Mouse (Mus musculus) spleen, adult 2 months (tissue): ENCODE data around the gene Irx5. TPM values are rescaled to one million over a fixed set of nuclear protein-coding genes. Genes with fewer than 3 reads are reported as not detected.

Source experiments
- DNase-seq, 2 experiments: peaks; one replicate each; pipeline versions ENCODE4 v3.0.0 to v3.0.0-alpha.2; 2012 to 2021; ENCODE audit warnings: low spot score in 2 of 2, low read depth in 1 of 2
- H3K27ac ChIP-seq: fragments of 200-500 bp; 2 replicates; pipeline ENCODE4 v1.5.1; 2012; ENCODE audit warnings: low read length, inconsistent platforms; ENCODE audit not compliant: insufficient read depth
- H3K27me3 ChIP-seq: fragments of 200-500 bp; 2 replicates; pipeline ENCODE4 v1.6.1; 2012; ENCODE audit warnings: mild to moderate bottlenecking, moderate library complexity, low read length, inconsistent platforms; ENCODE audit not compliant: control insufficient read depth, insufficient read depth
- H3K36me3 ChIP-seq: fragments of 200-500 bp; 2 replicates; pipeline ENCODE4 v1.6.1; 2012; ENCODE audit warnings: mild to moderate bottlenecking, low read length, inconsistent platforms; ENCODE audit not compliant: control insufficient read depth, insufficient read depth
- H3K4me1 ChIP-seq: fragments of 200-500 bp; 2 replicates; pipeline ENCODE4 v1.6.1; 2011; ENCODE audit warnings: inconsistent platforms; ENCODE audit not compliant: control insufficient read depth, insufficient read depth, insufficient read length
- H3K4me3 ChIP-seq: fragments of 200-500 bp; 2 replicates; pipeline ENCODE4 v1.5.1; 2011; ENCODE audit warnings: mild to moderate bottlenecking, inconsistent platforms; ENCODE audit not compliant: insufficient read depth, insufficient read length; ENCODE audit errors: extremely low read depth
- CTCF ChIP-seq: fragments of 200-500 bp; IDR thresholded peaks from 2 replicates; pipeline ENCODE4 v1.5.1; 2011; ENCODE audit warnings: mild to moderate bottlenecking, inconsistent platforms; ENCODE audit not compliant: insufficient read depth, insufficient read length, insufficient replicate concordance; ENCODE audit errors: extremely low read depth
- POLR2A ChIP-seq: fragments of 200-500 bp; IDR thresholded peaks from 2 replicates; pipeline ENCODE4 v1.6.1; 2011; ENCODE audit warnings: low read depth, low read length, inconsistent platforms
- WGBS: fragments of 180-500 bp; shearing (Covaris S2); methylation state at CpG from one replicate; pipeline ENCODE4 v1.1.7; 2018; 5-methylcytosine and 5-hydroxymethylcytosine counted together
- polyA plus RNA-seq: library from polyadenylated mRNA; depleted of rRNA; stranded (reverse); fragments of >200 nt; gene quantifications from 2 replicates; pipeline ENCODE4 v1.2.3, GENCODE M21; 2012

Irx5 gene
- polyA plus RNA-seq, 1 experiment, result 0.02 TPM

DNA sequence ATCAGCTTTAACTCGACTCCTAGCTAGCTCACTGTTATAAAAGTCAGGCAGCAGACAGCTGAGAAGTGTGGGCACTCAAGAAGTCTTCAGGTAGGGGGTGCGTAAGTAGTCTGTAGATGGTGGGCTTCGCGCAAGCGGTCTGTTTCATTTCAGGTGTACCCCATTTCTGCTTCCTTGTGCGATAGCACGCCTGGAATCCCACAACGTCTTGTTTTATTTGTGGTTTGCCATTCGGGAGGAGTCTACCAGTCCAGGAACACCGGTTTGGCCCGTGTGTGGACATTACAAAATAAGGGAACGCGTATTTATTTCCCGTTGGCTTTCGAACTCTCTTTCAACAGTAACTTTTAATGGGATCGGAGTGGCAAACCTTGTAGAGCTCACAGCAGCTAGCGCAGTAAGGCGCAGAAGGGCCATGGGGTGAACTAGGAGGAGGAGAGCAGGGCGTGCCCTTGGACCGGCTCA, 7.4 kb downstream of the Irx5 start:
- DNase-seq, result no peak
- H3K27ac ChIP-seq, result no peak overlapping the region
- TF ChIP-seq POLR2A (no peak), CTCF (no peak)
- peaks cover 6% of the 10 kb centered on the region; the same call in 1 of the 2 replicates for H3K4me1 ChIP-seq
- WGBS, result 17% methylated on average over 20 of the region's 20 CpGs
- H3K36me3 ChIP-seq, result no peaks in the 10 kb centered on the region
- peaks cover 43% of the 10 kb centered on the region for H3K27me3 ChIP-seq
- H3K4me3 ChIP-seq, result no peak overlapping the region

DNA sequence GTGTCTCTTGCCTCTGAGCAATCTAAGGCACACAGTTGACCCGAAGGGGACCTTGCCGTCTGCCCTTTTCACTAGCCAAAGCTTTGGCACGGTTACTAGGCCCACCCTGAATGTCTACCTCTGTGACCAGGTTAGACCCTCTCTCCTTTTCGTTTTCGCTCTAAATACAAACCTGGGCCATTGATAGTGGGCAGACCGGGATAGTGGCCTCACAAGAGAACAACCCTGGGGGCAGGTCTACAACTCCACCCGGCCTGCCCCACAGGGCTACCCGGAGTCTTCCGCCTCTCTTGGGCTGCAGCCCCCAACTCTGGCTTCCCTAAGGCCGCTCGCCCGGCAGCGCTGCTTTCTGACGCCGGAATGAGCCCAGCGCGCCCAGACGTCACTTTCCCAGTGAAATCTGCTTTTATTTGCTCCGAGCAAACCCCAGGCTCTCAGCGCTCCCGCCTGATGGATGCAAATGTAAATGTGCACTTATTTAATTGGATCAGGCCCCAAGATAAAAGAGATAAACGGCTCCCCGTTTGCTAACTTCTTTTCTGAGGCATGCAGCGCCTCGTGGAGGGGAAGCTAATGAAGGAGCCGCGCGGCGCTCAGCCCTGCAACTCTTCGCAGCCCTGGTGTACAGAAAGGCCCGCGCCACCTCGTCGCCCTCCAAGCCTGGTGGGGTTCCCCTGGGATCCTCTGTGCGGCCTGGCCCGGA, 8.0 kb downstream of the Irx5 start:
- Histone ChIP-seq H3K4me3 (no peak overlapping the region), H3K27ac (no peak overlapping the region), H3K36me3 (no peaks in the 10 kb centered on the region), H3K27me3 (peaks cover 37% of the 10 kb centered on the region), H3K4me1 (peaks cover under 1% of the 10 kb centered on the region; the same call in 1 of the 2 replicates)
- no peak for DNase-seq
- 5% methylated on average over 36 of the region's 36 CpGs for WGBS
- TF ChIP-seq CTCF (no peak), POLR2A (no peak)

DNA sequence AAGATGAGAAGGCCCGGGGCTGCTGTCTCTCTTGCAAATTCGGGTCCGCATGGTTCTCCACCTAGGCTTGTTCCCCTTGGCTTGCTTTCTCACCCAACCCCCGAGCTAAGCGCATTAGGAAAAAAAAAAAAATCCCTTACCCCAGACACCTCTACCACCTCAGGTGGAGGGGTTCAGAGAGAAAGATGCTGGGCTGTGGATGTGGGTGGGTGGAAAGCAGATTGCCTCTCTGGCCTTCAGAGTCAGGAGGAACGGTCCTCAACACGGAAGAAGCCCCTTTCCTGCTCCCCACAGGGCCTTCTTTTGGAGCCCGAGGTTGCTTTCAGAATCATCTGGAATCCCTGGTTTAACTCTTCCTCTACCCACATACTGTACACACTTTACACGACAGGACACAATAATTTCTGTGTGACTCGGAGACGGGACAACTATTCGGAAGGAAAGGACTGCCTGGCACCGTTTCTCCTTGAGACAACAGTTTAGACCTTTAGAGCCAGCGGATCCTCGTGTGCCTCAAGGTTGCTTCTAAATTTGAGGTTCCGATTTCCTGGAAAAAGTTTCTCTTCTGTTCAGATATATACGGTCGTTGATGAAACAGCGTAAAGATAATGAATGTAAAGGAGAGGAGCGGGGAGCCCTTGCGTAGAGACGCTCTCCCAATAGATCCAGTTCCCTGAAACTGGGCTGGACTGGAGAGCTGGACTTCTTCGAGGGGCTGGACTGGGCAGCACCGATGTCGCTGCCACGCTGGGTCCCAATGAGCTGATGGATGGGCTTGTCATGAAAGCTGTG, 8.7 kb downstream of the Irx5 start:
- DNase-seq, result no peak
- 14% methylated on average over 26 of the region's 26 CpGs for WGBS
- Histone ChIP-seq H3K4me3 (no peak overlapping the region), H3K4me1 (no peaks in the 10 kb centered on the region), H3K27ac (no peak overlapping the region), H3K27me3 (peaks cover 35% of the 10 kb centered on the region), H3K36me3 (no peaks in the 10 kb centered on the region)
- TF ChIP-seq POLR2A (no peak), CTCF (no peak)

DNA sequence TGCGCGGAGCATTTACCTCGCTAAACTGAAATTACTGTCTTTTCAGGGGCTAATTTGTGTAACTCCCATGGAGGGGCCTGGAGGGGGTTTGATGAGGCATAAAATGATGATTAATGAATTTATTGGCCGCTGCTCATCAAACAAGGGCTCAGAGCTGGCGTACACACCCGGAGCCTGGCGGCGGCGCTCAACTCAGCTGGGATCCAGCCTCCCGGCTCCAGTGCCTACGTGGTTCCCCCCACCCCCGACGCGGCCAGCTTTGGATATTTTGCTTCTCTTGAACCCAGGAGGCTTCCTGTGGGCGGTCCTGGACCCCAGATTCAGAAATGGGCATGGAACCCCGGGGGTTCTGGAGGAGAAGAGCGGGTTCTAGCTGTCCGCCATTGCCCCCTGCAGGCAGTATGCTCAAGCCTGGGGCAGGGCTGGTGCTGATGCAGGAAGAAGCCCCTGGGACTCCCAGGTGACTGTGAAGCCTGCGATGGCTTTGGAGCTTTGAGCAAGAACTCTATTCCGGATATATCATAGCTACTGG, 9.4 kb downstream of the Irx5 start:
- WGBS, result 13% methylated on average over 20 of the region's 20 CpGs
- peaks cover 34% of the 10 kb centered on the region for H3K27me3 ChIP-seq

DNA sequence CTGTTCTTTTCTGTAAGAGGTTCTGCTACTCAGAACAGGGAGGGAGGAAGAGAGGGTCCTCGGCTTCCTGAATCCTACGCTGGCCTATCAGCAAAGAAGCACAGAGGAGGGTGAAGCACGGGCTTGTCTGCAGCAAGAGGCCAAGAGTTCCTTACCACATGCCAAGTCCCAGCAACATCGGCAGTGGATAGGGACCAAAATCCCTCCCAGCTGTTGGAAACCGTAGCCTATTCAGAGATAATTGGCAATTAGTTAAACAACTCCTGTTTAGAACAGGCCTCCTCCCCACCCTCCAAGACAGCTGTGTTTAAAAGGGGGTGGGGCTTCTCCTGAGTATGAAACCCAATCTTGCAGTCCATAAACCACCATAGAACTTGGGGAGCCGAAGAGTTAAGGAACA, 22.1 kb downstream of the Irx5 start:
- H3K4me1 ChIP-seq, result no peaks in the 10 kb centered on the region
- H3K27ac ChIP-seq, result no peak overlapping the region
- H3K4me3 ChIP-seq, result no peak overlapping the region
- H3K36me3 ChIP-seq, result no peaks in the 10 kb centered on the region
- DNase-seq, result no peak
- TF ChIP-seq CTCF (no peak), POLR2A (no peak)
- H3K27me3 ChIP-seq, result peaks cover 1% of the 10 kb centered on the region; the same call in 1 of the 2 replicates
- WGBS, result 46% methylated on average over 6 of the region's 6 CpGs

More for the DNA sequence above, 9.4 kb downstream of the Irx5 start:
- H3K4me1 ChIP-seq, result no peaks in the 10 kb centered on the region
- DNase-seq, result peak in 1 of 2 experiments; percentile 18
- TF ChIP-seq POLR2A, result no peak
- 0 out of 2 replicates have a peak, but pooled peaks have one; percentile 16 for TF ChIP-seq CTCF
- H3K27ac ChIP-seq, result no peak overlapping the region
- H3K4me3 ChIP-seq, result no peak overlapping the region
- no peaks in the 10 kb centered on the region for H3K36me3 ChIP-seq

DNA sequence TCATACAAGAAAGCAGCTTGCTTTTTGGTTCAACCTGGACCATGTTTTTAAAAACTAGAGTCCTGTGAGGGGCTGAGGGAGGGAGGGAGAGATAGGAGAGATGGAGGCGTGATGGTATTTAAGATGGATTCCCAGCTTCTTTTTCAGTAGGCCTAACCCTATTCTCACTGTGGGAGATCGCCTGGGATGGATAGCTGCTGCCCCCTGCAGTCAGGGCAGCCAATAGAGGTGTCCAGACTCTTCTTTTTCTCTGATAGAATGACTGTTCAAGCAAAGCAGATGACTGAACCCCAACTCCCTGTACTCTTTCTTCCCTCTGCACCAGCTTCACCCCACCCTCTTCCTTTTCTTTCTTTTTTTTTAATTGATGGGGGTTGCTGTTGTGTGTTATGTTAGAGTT, 23.1 kb downstream of the Irx5 start:
- Histone ChIP-seq H3K4me1 (no peaks in the 10 kb centered on the region), H3K27me3 (peaks cover 1% of the 10 kb centered on the region; the same call in 1 of the 2 replicates), H3K4me3 (no peak overlapping the region), H3K36me3 (no peaks in the 10 kb centered on the region), H3K27ac (no peak overlapping the region)
- TF ChIP-seq POLR2A (no peak), CTCF (no peak)
- DNase-seq, result no peak
- 59% methylated on average over 2 of the region's 2 CpGs for WGBS
